Mouse (Mus musculus) c-Kit-positive CD71-negative TER-119-negative erythroid progenitor cells, embryonic 14.5 days (primary cell): ENCODE measurements around the gene Tent5a.

Experiments used
- DNase-seq: peaks from one replicate; pipeline ENCODE4 v3.0.0-alpha.2; 2013; ENCODE audit warnings: low read depth

Gene Tent5a

GRCm38 (mm10) chr9:85312473-85312872 is 14.7 kb downstream of the Tent5a start, which contains the start of gene Gm11114:
Gene Gm11114, plus strand, starts transcription at chr9:85312773.
- no peak for DNase-seq

DNA sequence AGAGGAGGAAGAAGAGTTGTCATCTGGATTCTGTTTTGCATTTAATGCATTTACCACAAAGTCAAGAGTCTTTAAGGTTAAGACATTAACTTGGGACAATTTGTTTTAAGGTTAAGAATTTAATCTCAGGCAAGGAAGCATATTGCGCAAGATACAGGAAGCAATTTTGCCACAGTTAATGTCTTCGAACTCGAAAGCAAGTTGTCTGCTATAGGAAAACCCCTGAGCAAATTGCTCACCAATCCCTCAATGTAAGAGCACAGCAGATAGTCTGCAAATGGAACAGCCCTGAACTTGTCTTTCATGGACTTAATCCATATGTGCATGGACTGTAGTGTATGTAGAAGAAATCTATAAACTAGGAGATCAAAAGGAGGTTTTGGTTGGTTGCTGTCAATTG is 23.8 kb downstream of the Tent5a start:
- DNase-seq = no peak

DNA sequence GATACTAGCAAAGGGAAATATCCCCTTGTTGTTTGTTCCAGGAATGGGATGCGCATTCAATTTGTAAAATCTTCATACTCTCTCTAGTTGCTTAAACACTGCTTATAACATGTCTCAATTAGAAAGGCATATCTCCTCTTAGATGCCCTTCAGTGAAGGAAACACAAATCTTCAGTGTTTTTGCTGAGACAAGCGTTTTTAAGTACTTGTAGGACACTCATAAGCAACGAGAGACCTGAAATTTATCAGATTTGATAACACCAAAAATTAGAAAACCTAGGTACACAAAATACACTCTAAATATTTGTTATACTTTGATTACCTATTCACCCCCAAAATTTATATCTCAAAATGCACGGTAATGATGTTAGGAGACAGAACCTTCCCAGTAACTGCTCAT is 24.3 kb downstream of the Tent5a start:
- DNase-seq = no peak

- no peak for DNase-seq
Measured at GRCm38 (mm10) chr9:85274114-85274513, 53.0 kb downstream of the Tent5a start.
